Mouse (Mus musculus) neural tube, embryonic 15.5 days (tissue): ENCODE measurements at regions not wholly inside any gene's neighbourhood (a gene's known extent, or its start where the extent isn't known, plus 50 kb on each side); places are given as distances from the start of the nearest gene placed in this dataset.

Source experiments
- ATAC-seq: fragments of 200-750 bp; cut with Nextera tagmentation; 2 replicates; pipeline ENCODE4 v1.8.0; 2017; ENCODE audit warnings: mild to moderate bottlenecking, moderate TSS enrichment, moderate library complexity; ENCODE audit not compliant: low FRiP score
- H3K27ac ChIP-seq: fragments of 300-500 bp; sonication (generic); replicated peaks from 2 replicates; pipeline ENCODE4 v1.5.1; 2015; ENCODE audit warnings: mild to moderate bottlenecking, inconsistent platforms
- H3K27me3 ChIP-seq: fragments of 300-500 bp; sonication (generic); replicated peaks from 2 replicates; pipeline ENCODE4 v1.6.1; 2015; ENCODE audit warnings: inconsistent platforms
- H3K36me3 ChIP-seq: fragments of 300-500 bp; sonication (generic); 2 replicates; pipeline ENCODE4 v1.6.1; 2015; ENCODE audit warnings: inconsistent platforms
- H3K4me1 ChIP-seq: fragments of 300-500 bp; sonication (generic); 2 replicates; pipeline ENCODE4 v1.6.1; 2015; ENCODE audit warnings: inconsistent platforms
- H3K4me2 ChIP-seq: fragments of 300-500 bp; sonication (generic); 2 replicates; pipeline ENCODE4 v1.6.1; 2015; ENCODE audit warnings: inconsistent platforms, mild to moderate bottlenecking, moderate library complexity
- H3K4me3 ChIP-seq: fragments of 300-500 bp; sonication (generic); replicated peaks from 2 replicates; pipeline ENCODE4 v1.5.1; 2015; ENCODE audit warnings: mild to moderate bottlenecking, inconsistent platforms
- H3K9ac ChIP-seq: fragments of 300-500 bp; sonication (generic); replicated peaks from 2 replicates; pipeline ENCODE4 v1.6.1; 2015; ENCODE audit warnings: mild to moderate bottlenecking, inconsistent platforms
- H3K9me3 ChIP-seq: fragments of 300-500 bp; sonication (generic); replicated peaks from 2 replicates; pipeline ENCODE4 v1.6.1; 2016; ENCODE audit warnings: inconsistent platforms
- whole genome bisulfite sequencing: fragments of 180-500 bp; shearing (Covaris S2); methylation state at CpG from one replicate; pipeline ENCODE4 v1.1.7; 2015; ENCODE audit warnings: mixed read lengths; 5-methylcytosine and 5-hydroxymethylcytosine counted together

GRCm38 (mm10) chr3:53393945-53394344 lies 69.2 kb downstream of the Nhlrc3 start:
- no peak overlapping the region for H3K4me2 ChIP-seq
- 87% methylated on average over 7 of the region's 7 CpGs for WGBS
- H3K36me3 ChIP-seq: no peaks in the 10 kb centered on the region
- H3K9ac ChIP-seq: no peak overlapping the region
- 0 out of 2 replicates have a peak, but pooled peaks cover 5% of the 10 kb centered on the region for H3K4me1 ChIP-seq
- no peak overlapping the region for H3K27ac ChIP-seq
- peaks cover 4% of the 10 kb centered on the region; the same call in 1 of the 2 replicates for H3K9me3 ChIP-seq
- no peak overlapping the region for H3K4me3 ChIP-seq
- ATAC-seq: no peak
- no peaks in the 10 kb centered on the region for H3K27me3 ChIP-seq

GRCm38 (mm10) chr3:53381704-53382581 lies 81.2 kb downstream of the Nhlrc3 start:
- H3K4me1 ChIP-seq: peaks cover 4% of the 10 kb centered on the region; the same call in 1 of the 2 replicates
- H3K4me3 ChIP-seq: no peak overlapping the region
- ATAC-seq: peak; percentile 73
- no peaks in the 10 kb centered on the region for H3K27me3 ChIP-seq
- H3K9ac ChIP-seq: no peak overlapping the region
- H3K36me3 ChIP-seq: no peaks in the 10 kb centered on the region
- no peak overlapping the region for H3K4me2 ChIP-seq
- no peaks in the 10 kb centered on the region for H3K9me3 ChIP-seq
- no peak overlapping the region for H3K27ac ChIP-seq
- WGBS: 33% methylated on average over 14 of the region's 14 CpGs

- Histone ChIP-seq H3K4me3 (no peak overlapping the region), H3K9me3 (no peaks in the 10 kb centered on the region), H3K36me3 (no peaks in the 10 kb centered on the region), H3K27ac (no peak overlapping the region), H3K27me3 (0 out of 2 replicates have a peak, but pooled peaks cover 2% of the 10 kb centered on the region), H3K4me1 (peaks cover 4% of the 10 kb centered on the region; the same call in 1 of the 2 replicates), H3K4me2 (no peak overlapping the region), H3K9ac (no peak overlapping the region)
- WGBS: 57% methylated on average over 4 of the region's 4 CpGs
- ATAC-seq: no peak
Observed at GRCm38 (mm10) chr3:53379519-53380181, 83.5 kb downstream of the Nhlrc3 start.

GRCm38 (mm10) chr3:53376864-53377447 lies 86.2 kb downstream of the Nhlrc3 start:
- Histone ChIP-seq H3K4me2 (no peak overlapping the region), H3K27me3 (0 out of 2 replicates have a peak, but pooled peaks cover 2% of the 10 kb centered on the region), H3K9ac (no peak overlapping the region), H3K4me1 (peaks cover 8% of the 10 kb centered on the region; the same call in 1 of the 2 replicates), H3K27ac (no peak overlapping the region), H3K36me3 (no peaks in the 10 kb centered on the region), H3K4me3 (no peak overlapping the region), H3K9me3 (no peaks in the 10 kb centered on the region)
- ATAC-seq: no peak
- WGBS: 86% methylated on average over 3 of the region's 3 CpGs

GRCm38 (mm10) chr3:53372887-53373286 lies 90.2 kb downstream of the Nhlrc3 start:
- no peak for ATAC-seq
- peaks cover 4% of the 10 kb centered on the region; the same call in 1 of the 2 replicates for H3K4me1 ChIP-seq
- H3K4me2 ChIP-seq: no peak overlapping the region
- H3K27ac ChIP-seq: no peak overlapping the region
- 0 out of 2 replicates have a peak, but pooled peaks cover 2% of the 10 kb centered on the region for H3K27me3 ChIP-seq
- H3K4me3 ChIP-seq: no peak overlapping the region
- no peak overlapping the region for H3K9ac ChIP-seq
- H3K36me3 ChIP-seq: no peaks in the 10 kb centered on the region
- WGBS: 32% methylated on average over 7 of the region's 7 CpGs
- 0 out of 2 replicates have a peak, but pooled peaks cover 3% of the 10 kb centered on the region for H3K9me3 ChIP-seq

- no peak overlapping the region for H3K4me2 ChIP-seq
- no peaks in the 10 kb centered on the region for H3K36me3 ChIP-seq
- 0 out of 2 replicates have a peak, but pooled peaks cover 3% of the 10 kb centered on the region for H3K9me3 ChIP-seq
- H3K27ac ChIP-seq: no peak overlapping the region
- no peak for ATAC-seq
- H3K9ac ChIP-seq: no peak overlapping the region
- 0 out of 2 replicates have a peak, but pooled peaks cover 2% of the 10 kb centered on the region for H3K27me3 ChIP-seq
- H3K4me3 ChIP-seq: no peak overlapping the region
- H3K4me1 ChIP-seq: peaks cover 4% of the 10 kb centered on the region; the same call in 1 of the 2 replicates
- WGBS: 65% methylated on average over 7 of the region's 7 CpGs
Observed at GRCm38 (mm10) chr3:53371910-53372309, 91.2 kb downstream of the Nhlrc3 start.

- Histone ChIP-seq H3K9ac (no peak overlapping the region), H3K27ac (no peak overlapping the region), H3K4me1 (no peaks in the 10 kb centered on the region), H3K27me3 (no peaks in the 10 kb centered on the region), H3K4me3 (no peak overlapping the region), H3K9me3 (0 out of 2 replicates have a peak, but pooled peaks cover 2% of the 10 kb centered on the region), H3K36me3 (no peaks in the 10 kb centered on the region), H3K4me2 (no peak overlapping the region)
- no peak for ATAC-seq
- WGBS: 97% methylated on average over 4 of the region's 4 CpGs
Observed at GRCm38 (mm10) chr3:53361202-53361601, 101.9 kb downstream of the Nhlrc3 start.

GRCm38 (mm10) chr3:53353693-53354092 lies 109.4 kb downstream of the Nhlrc3 start:
- Histone ChIP-seq H3K4me3 (no peak overlapping the region), H3K27me3 (no peaks in the 10 kb centered on the region), H3K36me3 (no peaks in the 10 kb centered on the region), H3K4me2 (no peak overlapping the region), H3K4me1 (peaks cover 10% of the 10 kb centered on the region), H3K9me3 (no peaks in the 10 kb centered on the region), H3K9ac (no peak overlapping the region), H3K27ac (no peak overlapping the region)
- no peak for ATAC-seq
- WGBS: 30% methylated on average over 8 of the region's 8 CpGs

GRCm38 (mm10) chr3:53353282-53353681 lies 109.8 kb downstream of the Nhlrc3 start:
- Histone ChIP-seq H3K4me3 (no peak overlapping the region), H3K9ac (no peak overlapping the region), H3K9me3 (no peaks in the 10 kb centered on the region), H3K27me3 (no peaks in the 10 kb centered on the region), H3K27ac (no peak overlapping the region), H3K4me2 (no peak overlapping the region), H3K36me3 (no peaks in the 10 kb centered on the region), H3K4me1 (peaks cover 10% of the 10 kb centered on the region)
- 57% methylated on average over 7 of the region's 7 CpGs for WGBS
- no peak for ATAC-seq

GRCm38 (mm10) chr3:53343638-53344037 lies 119.5 kb downstream of the Nhlrc3 start:
- Histone ChIP-seq H3K27me3 (0 out of 2 replicates have a peak, but pooled peaks cover 3% of the 10 kb centered on the region), H3K36me3 (no peaks in the 10 kb centered on the region), H3K27ac (no peak overlapping the region), H3K9me3 (no peaks in the 10 kb centered on the region), H3K9ac (no peak overlapping the region), H3K4me1 (peaks cover 9% of the 10 kb centered on the region), H3K4me3 (no peak overlapping the region), H3K4me2 (no peak overlapping the region)
- ATAC-seq: no peak
- WGBS: 86% methylated on average over 6 of the region's 6 CpGs
